Mouse (Mus musculus): Measurements from ENCODE around the gene Klk1b1. TPM values are rescaled to one million over a fixed set of nuclear protein-coding genes. Genes with fewer than 3 reads are reported as not detected.

Klk1b1 gene
- polyA plus RNA-seq (2012; fragmentation: generic; extraction: Trizol): not detected

GRCm38 (mm10) chr7:43966451-43966850 lies at the start of gene Klk1b1:
Gene Klk1b1 (plus strand): TSS chr7:43966751.

GRCm38 (mm10) chr7:43933440-43933839 lies 33.1 kb upstream of the Klk1b1 start, which contains the start of gene Klk15:
Gene Klk15 (plus strand): TSS chr7:43933740.

GRCm38 (mm10) chr7:43950364-43950763 lies 16.2 kb upstream of the Klk1b1 start, which contains the start of gene Klk1b8:
Gene Klk1b8 (plus strand): TSS chr7:43950664.

GRCm38 (mm10) chr7:43975761-43976160 lies 9.2 kb downstream of the Klk1b1 start, which contains the start of gene Klk1b9:
Gene Klk1b9 (plus strand): TSS chr7:43976061.

GRCm38 (mm10) chr7:43995577-43995976 lies 29.0 kb downstream of the Klk1b1 start, which contains the start of gene Klk1b11:
Gene Klk1b11 (plus strand): TSS chr7:43995877.

GRCm38 (mm10) chr7:44011868-44012267 lies 45.3 kb downstream of the Klk1b1 start, which contains the start of gene Klk1b26:
Gene Klk1b26 (plus strand): TSS chr7:44012168.

Other genes with a start within 250 kb of the Klk1b1 start
- not detected for gene Klk12, start 197.9 kb upstream of the Klk1b1 start, polyA plus RNA-seq (2012; fragmentation: generic; extraction: Trizol)
- gene Klk11, start 192.1 kb upstream of the Klk1b1 start, polyA plus RNA-seq (2012; fragmentation: generic; extraction: Trizol): not detected
- 1 to 10 TPM in 1 of 2 experiments, under 1 TPM in 1; 0.12 to 2.5 TPM for gene Klk10, start 185.7 kb upstream of the Klk1b1 start, polyA plus RNA-seq (2012; fragmentation: generic; extraction: Trizol)
- gene Klk9, start 174.9 kb upstream of the Klk1b1 start, polyA plus RNA-seq (2012; fragmentation: generic; extraction: Trizol): under 1 TPM in 1 of 2 experiments, not detected in 1; 0.08 TPM
- under 1 TPM; 0.11 to 0.25 TPM for gene Klk8, start 169.2 kb upstream of the Klk1b1 start, polyA plus RNA-seq (2012; fragmentation: generic; extraction: Trizol)
- not detected for gene Klk7, start 155.5 kb upstream of the Klk1b1 start, polyA plus RNA-seq (2012; fragmentation: generic; extraction: Trizol)
- gene Klk6, start 142.3 kb upstream of the Klk1b1 start, polyA plus RNA-seq (2012; fragmentation: generic; extraction: Trizol): under 1 TPM in 1 of 2 experiments, not detected in 1; 0.12 TPM
- gene Klk5, start 124.8 kb upstream of the Klk1b1 start, polyA plus RNA-seq (2012; fragmentation: generic; extraction: Trizol): not detected
- not detected for gene Klk4, start 85.6 kb upstream of the Klk1b1 start, polyA plus RNA-seq (2012; fragmentation: generic; extraction: Trizol)
- gene Klk15, start 33.0 kb upstream of the Klk1b1 start, polyA plus RNA-seq (2012; fragmentation: generic; extraction: Trizol): not detected
- gene Klk1b8, start 16.1 kb upstream of the Klk1b1 start, polyA plus RNA-seq (2012; fragmentation: generic; extraction: Trizol): not detected
- not detected for gene Klk1b9, start 9.3 kb downstream of the Klk1b1 start, polyA plus RNA-seq (2012; fragmentation: generic; extraction: Trizol)
- gene Klk1b11, start 29.1 kb downstream of the Klk1b1 start, polyA plus RNA-seq (2012; fragmentation: generic; extraction: Trizol): not detected
- gene Klk1b26, start 45.4 kb downstream of the Klk1b1 start, polyA plus RNA-seq (2012; fragmentation: generic; extraction: Trizol): not detected
- not detected for gene Klk1b27, start 85.5 kb downstream of the Klk1b1 start, polyA plus RNA-seq (2012; fragmentation: generic; extraction: Trizol)
- gene Klk1b21, start 135.6 kb downstream of the Klk1b1 start, polyA plus RNA-seq (2012; fragmentation: generic; extraction: Trizol): not detected
- gene Klk1b22, start 145.9 kb downstream of the Klk1b1 start, polyA plus RNA-seq (2012; fragmentation: generic; extraction: Trizol): under 1 TPM in 1 of 2 experiments, not detected in 1; 0.44 TPM
- not detected for gene Klk1b16, start 170.0 kb downstream of the Klk1b1 start, polyA plus RNA-seq (2012; fragmentation: generic; extraction: Trizol)
- under 1 TPM in 1 of 2 experiments, not detected in 1; 0.08 TPM for gene Klk1b24, start 221.5 kb downstream of the Klk1b1 start, polyA plus RNA-seq (2012; fragmentation: generic; extraction: Trizol)
- not detected for gene Klk1b3, start 231.4 kb downstream of the Klk1b1 start, polyA plus RNA-seq (2012; fragmentation: generic; extraction: Trizol)
- not detected for gene Klk1b4, start 240.7 kb downstream of the Klk1b1 start, polyA plus RNA-seq (2012; fragmentation: generic; extraction: Trizol)
- not detected for gene Klk1b5, start 249.2 kb downstream of the Klk1b1 start, polyA plus RNA-seq (2012; fragmentation: generic; extraction: Trizol)

Measured in C3H10T1/2 (cell line).